Mouse (Mus musculus): Measurements from ENCODE around the gene Hdac9. TPM values are rescaled to one million over a fixed set of nuclear protein-coding genes. Genes with fewer than 3 reads are reported as not detected.
A peak's percentile ranks its signal among the peaks of the same experiment; 100 is the strongest.

Hdac9 gene
- polyA plus RNA-seq, 1 experiment, result 11.0 TPM

DNA sequence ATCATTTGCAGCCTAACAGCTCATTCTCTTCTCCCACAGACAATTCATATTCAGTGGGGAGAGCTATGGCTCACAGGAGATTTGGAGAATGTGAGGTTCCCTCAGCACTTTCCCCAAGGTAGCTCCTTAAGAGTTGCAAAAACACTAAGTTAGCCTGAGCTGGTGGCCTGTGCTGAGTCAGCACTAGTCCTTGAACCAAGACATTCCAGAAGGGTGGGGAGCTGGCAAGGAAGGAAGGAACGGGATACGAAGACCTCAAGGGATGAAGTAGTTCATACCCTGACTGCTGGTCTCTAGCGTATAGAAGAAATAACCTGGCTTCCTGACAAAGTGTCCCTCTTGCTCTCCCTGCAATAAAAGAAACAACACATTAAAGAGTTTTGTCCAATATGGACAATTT lies 268.1 kb downstream of the Hdac9 start:
- no peak for TF ChIP-seq CTCF (IDR thresholded peaks at IDR 0.05; ENCODE audit: borderline replicate concordance, extremely low read depth, insufficient read depth, insufficient read length)
- no peak for TF ChIP-seq POLR2A (IDR thresholded peaks at IDR 0.05; ENCODE audit: borderline replicate concordance, extremely low read depth, insufficient read depth, insufficient read length, poor library complexity, severe bottlenecking)
- no peak for DNase-seq (ENCODE audit: low read depth)

DNA sequence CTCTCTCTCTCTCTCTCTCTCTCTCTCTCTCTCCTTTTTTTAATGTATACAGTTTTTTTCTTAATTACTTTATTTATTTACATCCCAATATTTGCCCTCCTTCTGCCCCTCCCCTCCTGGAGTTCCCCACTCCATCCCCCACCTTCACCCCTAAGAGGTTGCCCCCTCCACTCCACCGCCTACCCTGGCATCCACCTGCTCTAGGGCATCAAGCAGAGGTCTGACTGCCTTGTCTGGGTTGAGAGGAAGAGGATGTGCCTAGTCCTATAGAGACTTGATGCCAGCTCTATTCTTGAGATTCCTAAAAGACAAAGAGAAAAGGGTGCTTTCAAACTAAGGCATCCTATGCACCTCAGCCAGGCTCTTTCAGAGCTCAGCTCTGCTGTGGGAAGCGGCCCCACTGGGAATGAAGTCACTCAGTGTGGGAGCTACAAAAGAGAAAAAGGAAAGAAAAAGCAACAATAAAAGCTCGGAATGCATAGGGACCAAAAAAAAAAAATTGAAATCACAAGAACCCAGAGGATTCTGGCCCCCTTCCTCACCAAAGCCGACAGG lies 275.1 kb downstream of the Hdac9 start:
- TF ChIP-seq POLR2A (IDR thresholded peaks at IDR 0.05; ENCODE audit: borderline replicate concordance, extremely low read depth, insufficient read depth, insufficient read length, poor library complexity, severe bottlenecking) (no peak), CTCF (IDR thresholded peaks at IDR 0.05; ENCODE audit: borderline replicate concordance, extremely low read depth, insufficient read depth, insufficient read length) (no peak)

DNA sequence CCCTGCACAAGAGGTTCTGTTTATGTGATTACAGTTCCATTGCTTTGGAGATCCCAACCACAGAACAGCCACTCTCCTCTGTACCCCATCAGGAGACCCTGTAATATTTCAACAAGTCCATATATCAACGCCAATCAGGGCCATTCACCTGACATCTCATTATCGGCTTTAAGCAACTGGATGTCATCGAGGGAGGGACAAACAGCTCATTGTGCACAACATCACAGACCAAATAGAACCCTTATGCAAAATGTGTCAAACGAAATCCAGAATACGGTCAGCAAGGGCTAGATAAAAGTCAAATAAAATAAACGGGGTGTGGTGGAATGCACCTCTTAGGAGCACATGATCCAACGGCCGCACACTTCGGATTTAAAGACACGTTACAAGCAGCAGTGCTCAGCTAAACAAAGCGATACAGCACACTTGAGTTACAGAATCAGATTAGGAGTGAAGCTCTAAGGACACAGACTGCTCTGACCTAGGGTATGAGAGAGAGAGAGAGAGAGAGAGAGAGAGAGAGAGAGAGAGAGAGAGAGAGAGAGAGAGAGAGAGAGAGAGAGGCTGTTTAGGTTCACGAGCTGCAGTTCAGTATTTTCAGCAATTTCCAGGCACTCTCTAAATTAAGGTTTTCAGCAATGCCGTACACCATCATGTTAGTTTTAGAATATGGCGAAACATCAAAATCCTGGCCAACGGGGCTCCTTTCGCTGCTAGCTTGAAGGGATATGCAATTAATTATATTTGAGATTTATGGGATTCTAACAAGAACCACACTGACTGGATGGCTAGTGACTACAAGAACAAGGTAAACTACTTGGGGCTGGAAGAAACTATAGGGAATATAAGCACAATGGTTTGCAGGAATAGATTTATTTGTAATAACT lies 279.4 kb downstream of the Hdac9 start:
- no peak for DNase-seq (ENCODE audit: low read depth)
- TF ChIP-seq POLR2A (IDR thresholded peaks at IDR 0.05; ENCODE audit: borderline replicate concordance, extremely low read depth, insufficient read depth, insufficient read length, poor library complexity, severe bottlenecking) (no peak), CTCF (IDR thresholded peaks at IDR 0.05; ENCODE audit: borderline replicate concordance, extremely low read depth, insufficient read depth, insufficient read length) (no peak)

More for the DNA sequence above, 275.1 kb downstream of the Hdac9 start:
- no peak for DNase-seq (ENCODE audit: low read depth)

DNA sequence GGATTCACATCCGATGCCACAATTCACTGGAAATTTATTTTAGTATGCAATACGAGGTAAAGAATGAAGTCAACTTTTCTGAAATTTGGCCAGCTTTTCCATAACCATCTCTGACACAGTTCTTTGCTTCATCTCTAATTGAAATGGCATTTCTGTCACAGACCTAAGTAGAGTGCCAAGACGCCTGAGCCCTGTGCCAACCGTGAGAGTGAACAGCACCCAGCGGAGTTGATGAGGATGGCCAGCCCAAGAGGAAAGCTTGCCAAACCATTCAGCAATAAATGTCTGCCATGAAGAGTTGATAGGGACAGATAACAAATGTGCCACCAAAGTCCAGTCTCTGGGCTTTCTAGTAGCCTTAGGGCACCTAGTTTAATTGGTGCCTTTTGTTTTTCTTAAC lies 297.8 kb downstream of the Hdac9 start:
- no peak for TF ChIP-seq POLR2A (IDR thresholded peaks at IDR 0.05; ENCODE audit: borderline replicate concordance, extremely low read depth, insufficient read depth, insufficient read length, poor library complexity, severe bottlenecking)
- no peak for TF ChIP-seq CTCF (IDR thresholded peaks at IDR 0.05; ENCODE audit: borderline replicate concordance, extremely low read depth, insufficient read depth, insufficient read length)
- DNase-seq (ENCODE audit: low read depth), result peak; percentile 68

DNA sequence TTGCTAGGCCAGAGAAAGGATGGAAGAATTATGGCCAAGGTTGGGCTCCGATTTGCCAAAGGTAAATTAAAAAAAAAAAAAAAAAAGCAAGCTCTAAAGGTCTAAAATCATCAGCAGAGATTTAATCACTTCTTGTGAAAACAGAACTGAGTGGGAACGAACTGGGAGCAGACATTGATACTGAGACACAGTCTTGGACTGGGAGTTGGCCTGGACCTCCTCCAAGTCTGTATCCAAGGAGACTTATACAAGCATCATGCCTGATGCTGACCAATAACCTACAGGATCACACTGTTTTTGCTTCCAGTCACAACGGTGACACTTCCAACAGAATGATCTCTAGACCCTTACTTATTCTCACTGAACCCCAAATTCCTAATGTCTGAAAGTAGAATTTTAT lies 298.6 kb downstream of the Hdac9 start:
- peak; percentile 75 for DNase-seq (ENCODE audit: low read depth)
- TF ChIP-seq POLR2A (IDR thresholded peaks at IDR 0.05; ENCODE audit: borderline replicate concordance, extremely low read depth, insufficient read depth, insufficient read length, poor library complexity, severe bottlenecking) (no peak), CTCF (IDR thresholded peaks at IDR 0.05; ENCODE audit: borderline replicate concordance, extremely low read depth, insufficient read depth, insufficient read length) (no peak)

DNA sequence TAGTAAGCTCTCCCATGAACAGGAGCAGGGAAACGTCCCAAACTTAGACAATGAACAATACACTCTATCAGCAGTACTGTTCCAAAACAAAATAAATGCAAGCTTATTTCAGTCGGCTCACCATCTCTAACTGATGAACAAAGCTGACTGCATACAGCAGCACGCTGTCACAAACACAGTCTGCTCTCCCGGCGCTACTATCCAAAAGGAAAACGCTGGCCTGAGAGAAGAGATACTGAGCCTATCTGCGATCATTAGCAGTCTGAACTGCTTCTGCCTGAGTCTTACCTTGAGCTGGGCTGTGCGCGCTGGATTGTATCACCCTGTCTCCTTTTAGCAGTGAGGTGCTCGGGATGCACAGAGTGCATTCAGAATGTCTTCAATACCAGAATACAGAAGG lies 299.1 kb downstream of the Hdac9 start:
- peak; percentile 54 for DNase-seq (ENCODE audit: low read depth)

DNA sequence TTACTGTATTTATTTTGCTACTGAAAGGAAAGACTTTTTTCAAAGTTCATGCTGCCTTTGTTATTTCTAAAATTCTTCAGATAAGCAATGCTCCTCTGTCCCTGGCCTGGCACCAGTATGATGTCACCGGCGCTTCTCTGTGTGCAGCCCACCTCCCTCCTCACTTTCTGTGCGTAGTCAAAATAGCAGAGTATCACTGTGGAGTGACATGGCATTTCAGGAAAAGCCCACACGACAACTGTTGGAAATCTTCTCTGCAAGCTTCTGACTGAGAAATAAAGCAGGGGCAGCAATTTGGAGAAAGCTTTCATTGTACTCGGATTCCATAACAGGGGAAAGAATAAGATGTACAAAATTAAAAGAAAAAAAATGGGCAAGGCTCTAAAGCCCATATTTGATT lies 302.1 kb downstream of the Hdac9 start:
- no peak for TF ChIP-seq POLR2A (IDR thresholded peaks at IDR 0.05; ENCODE audit: borderline replicate concordance, extremely low read depth, insufficient read depth, insufficient read length, poor library complexity, severe bottlenecking)
- no peak for TF ChIP-seq CTCF (IDR thresholded peaks at IDR 0.05; ENCODE audit: borderline replicate concordance, extremely low read depth, insufficient read depth, insufficient read length)

More for the DNA sequence above, 299.1 kb downstream of the Hdac9 start:
- no peak for TF ChIP-seq POLR2A (IDR thresholded peaks at IDR 0.05; ENCODE audit: borderline replicate concordance, extremely low read depth, insufficient read depth, insufficient read length, poor library complexity, severe bottlenecking)
- TF ChIP-seq CTCF (IDR thresholded peaks at IDR 0.05; ENCODE audit: borderline replicate concordance, extremely low read depth, insufficient read depth, insufficient read length), result no peak

DNA sequence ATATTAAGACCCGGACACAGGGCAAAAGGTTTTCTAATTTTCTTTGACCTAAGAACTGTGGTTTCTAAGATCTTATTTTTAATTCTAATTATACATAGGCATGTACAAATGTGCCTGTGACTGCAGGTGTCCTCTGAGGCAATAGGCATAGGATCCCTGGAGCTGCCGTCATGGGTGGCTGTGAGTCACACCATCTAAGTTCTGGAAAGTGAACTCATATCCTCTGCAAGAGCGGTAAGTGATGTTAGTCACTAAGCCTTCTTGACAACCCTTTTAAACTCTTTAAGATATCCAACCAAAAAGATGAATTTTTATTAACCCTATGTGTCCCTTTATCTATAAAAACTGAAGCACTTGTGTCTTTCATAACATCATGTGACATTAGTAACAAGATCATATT lies 304.4 kb downstream of the Hdac9 start:
- TF ChIP-seq CTCF (IDR thresholded peaks at IDR 0.05; ENCODE audit: borderline replicate concordance, extremely low read depth, insufficient read depth, insufficient read length) (no peak), POLR2A (IDR thresholded peaks at IDR 0.05; ENCODE audit: borderline replicate concordance, extremely low read depth, insufficient read depth, insufficient read length, poor library complexity, severe bottlenecking) (no peak)
- no peak for DNase-seq (ENCODE audit: low read depth)

More for the DNA sequence above, 302.1 kb downstream of the Hdac9 start:
- no peak for DNase-seq (ENCODE audit: low read depth)

DNA sequence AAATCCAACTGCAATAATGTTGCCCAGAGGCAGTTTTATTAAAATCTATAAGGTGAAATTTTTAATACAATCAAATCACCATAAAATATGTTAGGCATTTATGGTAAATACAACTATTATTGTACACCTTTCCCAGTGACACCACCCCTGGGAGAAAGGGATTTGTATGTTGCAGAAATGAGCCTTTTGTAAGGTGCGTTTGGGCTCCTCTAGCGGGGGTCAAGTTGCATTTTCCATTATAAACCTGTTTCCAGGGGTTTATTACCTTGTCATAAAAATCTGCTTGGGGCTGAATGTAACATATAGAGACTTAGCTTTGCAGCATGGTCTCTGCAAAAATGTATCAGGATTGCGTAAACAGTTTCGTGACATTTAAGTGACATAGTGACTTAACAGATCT lies 312.4 kb downstream of the Hdac9 start:
- no peak for DNase-seq (ENCODE audit: low read depth)
- TF ChIP-seq POLR2A (IDR thresholded peaks at IDR 0.05; ENCODE audit: borderline replicate concordance, extremely low read depth, insufficient read depth, insufficient read length, poor library complexity, severe bottlenecking) (no peak), CTCF (IDR thresholded peaks at IDR 0.05; ENCODE audit: borderline replicate concordance, extremely low read depth, insufficient read depth, insufficient read length) (no peak)

DNA sequence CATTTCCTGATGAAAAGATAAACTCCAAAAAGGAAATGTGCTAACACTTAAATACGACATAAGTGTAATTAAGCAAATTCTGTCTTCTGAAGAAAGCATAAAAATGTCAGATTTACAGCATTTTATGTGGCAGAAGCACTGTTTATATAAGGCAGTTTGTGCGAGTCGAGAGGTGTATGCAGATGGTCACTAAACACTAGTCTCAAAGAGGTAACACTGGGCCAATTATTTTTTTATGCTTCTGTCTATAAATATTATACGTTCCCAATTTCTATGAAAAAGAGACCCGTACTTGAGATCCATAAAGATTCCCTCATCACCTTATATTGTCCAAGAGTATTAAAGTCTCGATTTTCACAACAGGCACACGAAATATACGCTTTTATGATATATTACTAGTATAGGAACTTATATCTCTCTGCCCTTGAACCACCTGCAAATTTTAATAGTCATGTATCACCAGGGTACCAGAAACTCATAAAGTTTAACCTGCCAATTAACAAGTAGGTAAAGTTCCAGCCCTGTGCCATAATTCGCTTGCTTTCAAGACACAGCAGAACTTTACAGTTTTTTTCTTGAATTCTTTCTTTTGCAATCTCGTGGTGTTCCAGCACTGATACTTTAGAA lies 322.6 kb downstream of the Hdac9 start:
- TF ChIP-seq POLR2A (IDR thresholded peaks at IDR 0.05; ENCODE audit: borderline replicate concordance, extremely low read depth, insufficient read depth, insufficient read length, poor library complexity, severe bottlenecking) (no peak), CTCF (IDR thresholded peaks at IDR 0.05; ENCODE audit: borderline replicate concordance, extremely low read depth, insufficient read depth, insufficient read length) (no peak)
- DNase-seq (ENCODE audit: low read depth), result no peak

DNA sequence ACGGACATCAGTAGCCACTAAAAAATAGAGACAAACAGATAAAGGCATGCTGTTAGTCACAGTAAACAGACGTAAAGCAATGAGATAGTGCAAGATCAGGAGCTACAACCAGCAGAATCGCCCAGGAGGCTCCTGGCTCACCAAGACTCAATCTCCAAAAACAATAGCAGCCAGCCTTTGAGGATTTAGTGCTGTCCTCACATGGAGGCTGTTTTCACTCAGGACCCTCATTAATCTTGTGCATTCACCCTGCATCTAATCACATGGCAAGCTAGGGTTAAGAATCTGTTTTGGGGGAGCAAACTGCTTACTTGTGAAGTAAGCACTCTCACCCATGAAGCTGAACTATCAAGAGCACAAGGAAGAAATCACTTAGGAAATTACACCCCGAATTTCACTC lies 329.7 kb downstream of the Hdac9 start:
- no peak for TF ChIP-seq POLR2A (IDR thresholded peaks at IDR 0.05; ENCODE audit: borderline replicate concordance, extremely low read depth, insufficient read depth, insufficient read length, poor library complexity, severe bottlenecking)
- no peak for TF ChIP-seq CTCF (IDR thresholded peaks at IDR 0.05; ENCODE audit: borderline replicate concordance, extremely low read depth, insufficient read depth, insufficient read length)
- DNase-seq (ENCODE audit: low read depth), result peak; percentile 54

Measured in brain, embryonic 14.5 days (tissue).